Mouse (Mus musculus) gastrocnemius, postnatal 25 days (tissue): Measurements from ENCODE around the gene Bik. TPM values are rescaled to one million over a fixed set of nuclear protein-coding genes. Genes with fewer than 3 reads are reported as not detected.
A peak's percentile ranks its signal among the peaks of the same experiment; 100 is the strongest.

Source experiments
- DNase-seq: peaks from one replicate; pipeline ENCODE4 v3.0.0; 2022
- total RNA-seq, 2 experiments: library from RNA; stranded (reverse); gene quantifications; 1 replicate in 1 of 2; 2 replicates in 1 of 2; pipeline ENCODE4 v1.2.3; 2021

Gene Bik
- total RNA-seq, 2 experiments from 2014 or later: 0.59 to 1.3 TPM

GRCm38 (mm10) chr15:83547144-83547543 lies 20.5 kb downstream of the Bik start:
- no peak for DNase-seq

- DNase-seq: no peak
Observed at GRCm38 (mm10) chr15:83550137-83550536, 23.5 kb downstream of the Bik start.

GRCm38 (mm10) chr15:83553831-83554230 lies 27.2 kb downstream of the Bik start:
- DNase-seq: no peak

GRCm38 (mm10) chr15:83555161-83555974 lies 28.7 kb downstream of the Bik start:
- DNase-seq: peak; percentile 80

DNA sequence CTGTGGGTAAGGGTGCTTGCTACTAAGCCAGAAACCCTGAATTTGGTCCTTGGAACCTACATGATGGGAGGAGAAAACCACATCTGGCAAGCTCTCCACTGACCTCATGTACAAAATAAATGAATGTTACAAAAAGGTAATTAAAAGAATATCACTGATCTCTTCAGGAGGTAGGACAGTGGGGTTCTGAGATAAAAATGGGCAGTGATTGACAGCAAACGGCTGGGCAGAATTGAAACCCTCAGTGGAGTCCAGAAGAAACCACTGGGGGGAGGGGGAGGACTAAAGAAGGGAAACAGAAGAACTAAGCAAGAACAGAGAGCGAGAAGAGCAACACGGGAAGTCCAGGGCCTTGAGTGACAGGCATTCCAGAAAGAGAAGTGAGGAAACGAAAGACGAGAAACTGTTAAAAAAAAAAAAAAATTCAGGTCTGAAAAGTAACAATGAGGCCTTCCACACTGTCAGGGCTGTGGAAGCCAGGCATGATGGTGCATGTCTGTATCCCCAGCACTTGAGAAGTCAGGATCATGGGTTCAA lies 34.3 kb downstream of the Bik start:
- DNase-seq: no peak

- peak; percentile 88 for DNase-seq
Observed at GRCm38 (mm10) chr15:83562626-83563270, 36.1 kb downstream of the Bik start.

DNA sequence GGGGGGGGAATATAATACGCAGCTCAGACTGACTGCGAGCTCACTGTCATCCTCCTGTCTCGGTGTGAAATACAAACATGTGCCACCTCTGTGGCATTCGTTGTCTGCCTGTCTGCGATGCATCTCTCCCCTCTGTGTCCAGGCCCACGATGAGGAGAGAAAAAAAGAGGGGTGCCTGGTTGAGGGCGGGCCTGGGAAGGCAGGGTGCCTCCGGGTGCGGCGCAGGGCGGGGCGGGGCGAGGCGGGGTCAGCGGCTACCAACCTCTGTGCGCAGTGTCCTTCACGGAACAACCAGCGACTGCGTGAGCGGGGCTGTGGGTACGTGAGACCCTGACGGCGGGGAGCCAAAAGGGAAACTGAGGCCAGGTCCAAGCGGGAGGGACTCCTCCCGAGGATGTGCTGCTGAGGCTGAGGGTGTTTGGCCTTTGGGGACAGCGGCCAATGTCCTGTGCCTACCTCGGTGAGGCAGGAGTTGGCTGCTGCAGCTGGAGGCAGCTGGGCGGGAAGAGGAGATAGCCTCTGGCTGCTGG lies 36.7 kb downstream of the Bik start, which contains the start of the genes Tspo and Mcat:
TSS of gene Tspo (plus strand) at position 266 of the 530 bp plus-strand sequence.
TSS of gene Mcat (minus strand) at position 461 of the 530 bp plus-strand sequence.
- peak; percentile 69 for DNase-seq

DNA sequence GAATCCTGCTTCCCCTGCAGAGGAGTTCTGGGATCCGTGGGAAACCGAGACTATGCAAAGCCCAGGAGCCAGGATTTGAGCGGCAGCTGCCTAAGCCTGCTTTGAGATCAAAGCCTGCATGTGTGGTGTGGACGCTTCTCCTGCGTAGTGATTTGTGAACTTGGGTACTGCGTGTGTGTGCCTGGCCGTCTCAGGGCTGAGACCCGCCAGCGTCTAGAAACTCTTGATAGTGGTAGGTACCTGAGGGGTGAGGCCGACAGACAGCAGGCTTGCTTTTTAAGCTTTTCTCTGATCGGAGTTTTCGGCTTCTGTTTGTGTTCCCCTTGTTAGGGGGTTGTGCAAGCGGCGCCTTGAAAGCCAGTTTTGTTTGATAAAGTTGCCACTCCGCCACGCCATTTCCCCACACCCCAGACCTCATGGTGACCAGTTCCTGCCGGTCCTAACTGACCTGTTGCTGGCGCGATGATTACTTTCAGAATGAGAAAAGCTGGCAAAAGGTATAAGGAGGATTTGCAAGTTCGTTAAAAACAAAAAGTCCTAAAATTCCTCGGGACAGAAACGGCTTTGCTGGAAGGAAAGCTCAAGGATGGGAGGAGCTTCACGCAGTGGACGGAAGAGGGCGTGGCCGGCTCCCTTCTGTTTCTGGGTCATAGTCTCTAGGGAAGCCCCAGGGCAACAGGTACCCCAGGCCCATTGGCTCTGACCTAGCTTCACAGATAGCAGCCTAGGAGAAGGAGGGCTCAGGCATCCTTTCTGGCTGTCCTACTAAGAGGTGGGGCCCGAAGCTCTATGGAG lies 37.4 kb downstream of the Bik start:
- DNase-seq: no peak

DNA sequence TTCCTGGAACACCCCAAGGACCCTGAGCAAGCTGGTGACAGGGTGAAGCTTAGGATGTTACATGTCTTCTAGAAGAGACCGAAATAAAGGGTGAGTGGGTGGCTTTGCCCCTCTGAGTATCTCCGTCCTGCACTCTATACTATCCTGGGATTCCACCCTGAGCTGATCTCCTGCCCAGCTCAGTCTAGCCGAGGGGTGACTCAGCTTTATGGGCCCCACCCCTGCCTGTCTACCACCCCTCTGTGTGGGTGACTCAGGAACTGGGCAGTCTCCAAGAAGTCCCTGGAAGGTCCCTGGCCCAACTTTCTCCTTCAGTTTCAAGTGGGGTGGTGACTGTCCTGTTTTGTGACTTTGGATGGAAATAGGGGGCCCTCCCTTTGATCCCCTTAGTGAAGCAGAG lies 38.8 kb downstream of the Bik start:
- DNase-seq: peak; percentile 30

- no peak for DNase-seq
Observed at GRCm38 (mm10) chr15:83566006-83566405, 39.3 kb downstream of the Bik start.

GRCm38 (mm10) chr15:83567728-83568127 lies 41.1 kb downstream of the Bik start:
- no peak for DNase-seq

DNA sequence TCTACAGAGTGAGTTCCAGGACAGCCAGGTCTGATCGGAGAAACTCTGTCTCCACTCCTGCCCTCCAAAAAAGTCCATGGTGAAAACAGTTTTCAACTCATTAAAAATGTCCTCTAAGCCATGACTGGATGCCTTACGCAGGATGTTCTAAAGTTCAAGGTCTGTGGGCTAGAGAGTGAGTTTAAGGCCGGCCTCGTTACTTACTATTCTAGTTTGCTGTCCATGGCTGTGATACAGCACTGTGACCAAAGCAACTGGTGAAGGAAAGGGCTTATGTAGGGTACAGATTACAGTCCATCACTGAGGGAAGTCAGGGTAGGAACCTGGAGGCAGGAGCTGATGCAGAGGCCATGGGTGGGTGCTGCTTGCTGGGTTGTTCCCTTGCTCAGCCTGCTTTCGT lies 41.9 kb downstream of the Bik start:
- no peak for DNase-seq

GRCm38 (mm10) chr15:83569682-83570081 lies 43.0 kb downstream of the Bik start:
- no peak for DNase-seq

DNA sequence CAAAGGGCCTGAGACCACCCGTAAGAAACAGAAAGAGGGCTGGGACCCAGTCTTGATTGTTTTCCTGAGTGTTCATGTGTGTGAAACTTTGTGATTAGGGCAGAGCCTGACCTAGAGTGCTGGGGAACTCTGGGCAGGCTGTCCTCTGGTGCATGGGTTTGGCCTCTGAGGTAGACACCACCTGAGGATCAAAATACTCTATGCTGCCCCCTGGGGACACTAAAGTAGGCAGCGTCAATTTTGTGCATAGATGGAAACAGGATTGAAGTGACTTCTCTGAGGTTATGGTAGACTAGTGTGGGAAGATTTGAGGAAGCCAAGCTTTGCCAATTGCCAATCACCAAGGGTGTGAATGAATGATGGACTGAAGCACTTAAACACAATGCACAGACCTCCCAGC lies 44.0 kb downstream of the Bik start:
- no peak for DNase-seq

- peak; percentile 42 for DNase-seq
Observed at GRCm38 (mm10) chr15:83571636-83572035, 45.0 kb downstream of the Bik start.

- no peak for DNase-seq
Observed at GRCm38 (mm10) chr15:83572132-83572531, 45.5 kb downstream of the Bik start.

- DNase-seq: no peak
Observed at GRCm38 (mm10) chr15:83573606-83574005, 46.9 kb downstream of the Bik start.

- DNase-seq: no peak
Observed at GRCm38 (mm10) chr15:83574731-83575351, 48.2 kb downstream of the Bik start.

- no peak for DNase-seq
Observed at GRCm38 (mm10) chr15:83575543-83575942, 48.9 kb downstream of the Bik start.

GRCm38 (mm10) chr15:83576651-83577050 lies 50.0 kb downstream of the Bik start:
- DNase-seq: no peak

- no peak for DNase-seq
Observed at GRCm38 (mm10) chr15:83582931-83583330, 56.3 kb downstream of the Bik start.
